Mouse (Mus musculus): Measurements from ENCODE around the gene Btbd35f3. TPM values are rescaled to one million over a fixed set of nuclear protein-coding genes. Genes with fewer than 3 reads are reported as not detected.

Btbd35f3 gene
- polyA plus RNA-seq (2012; rRNA removed), result not detected in 2 replicates

DNA sequence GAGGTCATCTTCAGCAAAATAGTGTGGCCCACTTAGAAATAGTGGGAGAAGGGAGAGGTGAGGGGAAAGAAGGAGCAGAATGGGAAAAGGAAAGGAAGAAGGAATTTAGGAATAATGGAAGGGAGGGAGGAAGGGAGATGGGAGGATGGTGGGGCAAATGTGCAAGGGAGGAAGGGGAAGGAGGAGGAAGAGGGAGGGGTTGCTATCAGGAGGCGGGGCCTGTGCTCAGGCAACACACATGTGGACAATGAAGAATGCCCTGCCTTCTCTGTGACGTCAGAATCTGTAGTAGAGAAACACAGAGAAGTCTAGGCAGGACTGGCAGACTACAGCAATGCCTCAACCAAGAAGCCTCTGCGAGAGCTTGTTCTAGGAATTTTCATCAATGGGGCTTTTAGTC lies at the start of gene Btbd35f3:
Btbd35f3 (plus strand) TSS at position 301 of the 400 bp plus-strand sequence.

Other genes with a start within 250 kb of the Btbd35f3 start
- not detected in 2 replicates for gene Btbd35f16, start 80.7 kb upstream of the Btbd35f3 start, polyA plus RNA-seq (2012; rRNA removed)
- gene Btbd35f28, start 158.9 kb downstream of the Btbd35f3 start, polyA plus RNA-seq (2012; rRNA removed), result not detected in 2 replicates